Mouse (Mus musculus): ENCODE measurements around the gene Traf3ip1. TPM values are rescaled to one million over a fixed set of nuclear protein-coding genes. Genes with fewer than 3 reads are reported as not detected.
A peak's percentile ranks its signal among the peaks of the same experiment; 100 is the strongest.
"Not testable (repeated sequence)": the region's sequence is repeated elsewhere in the genome, so short reads cannot be mapped to it uniquely, and the experiment has no call there.

The Traf3ip1 gene
- total RNA-seq, 2 experiments from 2014 or later = 3.3 to 4.1 TPM

DNA sequence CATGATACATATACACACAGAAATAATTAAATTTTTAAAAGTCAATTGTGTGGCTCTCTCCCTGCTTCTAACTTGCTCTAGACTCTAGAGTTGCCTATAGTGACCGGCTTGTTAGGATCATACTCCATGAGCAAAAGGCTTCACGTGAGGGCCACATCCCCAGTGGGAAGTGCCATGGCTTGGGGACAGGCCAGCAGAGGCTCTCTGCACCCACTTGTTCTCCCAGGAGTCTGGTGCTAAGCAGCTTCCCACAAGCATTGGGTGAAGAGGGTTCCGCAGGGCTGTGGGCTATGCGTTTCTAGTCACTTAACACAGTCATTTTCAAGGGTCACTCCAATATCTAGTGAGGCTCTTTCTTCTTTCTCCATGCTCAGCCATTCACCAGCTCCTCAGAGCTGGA is 37.3 kb upstream of the Traf3ip1 start:
- TF ChIP-seq CTCF (IDR thresholded peaks at IDR 0.05) = no peak
- H3K4me3 ChIP-seq = peak overlapping the region; percentile 87
- DNase-seq = no peak
- intact Hi-C loops (cut with DNase I) = no loop called here
- H3K27ac ChIP-seq = peak overlapping the region; percentile 98

DNA sequence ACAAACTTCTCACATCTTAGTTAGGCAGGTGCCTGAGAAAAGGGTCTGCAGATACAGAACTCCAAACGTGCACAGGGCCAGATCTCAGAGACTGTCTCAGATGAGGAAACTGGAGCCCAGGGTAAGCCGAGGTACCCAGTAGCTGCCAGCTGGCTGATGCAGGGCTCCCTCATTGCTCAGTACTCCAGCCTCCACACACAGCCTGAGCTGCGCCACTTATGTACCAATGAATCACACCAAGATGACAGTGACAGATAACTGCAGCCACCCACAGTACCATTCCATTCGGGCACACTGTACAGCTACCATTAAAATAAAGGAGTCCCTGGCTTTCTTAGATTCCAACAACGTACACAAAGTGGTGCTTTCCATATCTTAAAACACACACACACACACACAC is 36.7 kb upstream of the Traf3ip1 start:
- H3K27ac ChIP-seq = peak overlapping the region; percentile 98
- intact Hi-C loops (cut with DNase I) = loop anchor here (2.0 kb wide), 1 partner anchor 29 kb away; no protein-coding TSS in a partner anchor
- peak; percentile 66 for DNase-seq
- no peak for TF ChIP-seq CTCF (IDR thresholded peaks at IDR 0.05)
- peak overlapping the region; percentile 87 for H3K4me3 ChIP-seq

- no peak for TF ChIP-seq CTCF (IDR thresholded peaks at IDR 0.05)
- H3K27ac ChIP-seq = peak overlapping the region; percentile 98
- H3K4me3 ChIP-seq = peak overlapping the region; percentile 87
- DNase-seq = peak; percentile 63
- intact Hi-C loops (cut with DNase I) = loop anchor here (2.0 kb wide), 1 partner anchor 30 kb away; no protein-coding TSS in a partner anchor
Observed at GRCm38 (mm10) chr1:91458223-91458861, 36.1 kb upstream of the Traf3ip1 start.

DNA sequence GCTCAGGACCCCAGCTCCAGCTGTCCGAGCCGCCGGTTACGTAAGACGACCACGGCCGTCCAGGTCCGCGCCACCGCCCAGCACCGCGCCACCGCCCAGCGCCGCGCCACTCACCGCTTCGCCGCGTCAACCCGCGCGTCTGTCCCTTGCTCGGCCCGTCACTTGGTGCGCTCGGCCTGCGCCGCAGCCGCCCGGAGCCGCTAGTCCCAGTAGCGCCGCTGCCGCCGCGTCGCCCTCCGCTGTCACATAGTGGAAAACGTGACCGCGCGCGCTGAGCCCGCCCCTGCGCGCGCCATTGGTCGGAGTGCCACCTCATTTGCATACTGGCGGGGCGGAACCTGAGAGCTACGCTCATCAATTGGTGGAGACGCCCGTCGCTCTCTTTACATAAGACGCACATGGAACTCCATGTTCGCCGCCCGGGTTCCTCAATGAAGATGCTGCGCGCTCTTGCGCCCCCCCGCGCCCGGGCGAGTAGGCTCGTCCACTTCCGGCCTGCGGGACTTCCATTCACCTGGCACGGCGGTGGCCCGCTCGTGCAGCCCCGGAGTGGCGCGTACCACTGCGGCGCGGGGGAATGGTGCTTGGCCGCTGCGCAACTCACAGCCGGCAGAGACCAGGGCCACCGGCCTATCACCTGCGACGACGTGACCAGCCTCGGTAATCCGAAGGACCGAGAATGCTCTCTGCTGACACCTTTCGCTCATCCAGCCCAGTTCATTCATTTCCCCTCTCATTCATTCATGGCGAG is 35.2 kb upstream of the Traf3ip1 start, which contains the start of gene Per2:
TSS of gene Per2 (minus strand) at position 266 of the 751 bp plus-strand sequence.
- Histone ChIP-seq H3K27ac (peak within 1 kb of the TSS; percentile 98), H3K4me3 (peak within 1 kb of the TSS; percentile 87)
- peak; percentile 55 for TF ChIP-seq CTCF (IDR thresholded peaks at IDR 0.05)
- DNase-seq = peak; percentile 99
- intact Hi-C loops (cut with DNase I) = loop anchor here (2.0 kb wide), 1 partner anchor 30 kb away; no protein-coding TSS in a partner anchor

- intact Hi-C loops (cut with DNase I) = no loop called here
- Histone ChIP-seq H3K27ac (peak overlapping the region; percentile 98), H3K4me3 (peak overlapping the region; percentile 87)
- DNase-seq = no peak
- TF ChIP-seq CTCF (IDR thresholded peaks at IDR 0.05) = no peak
Observed at GRCm38 (mm10) chr1:91460069-91460468, 34.4 kb upstream of the Traf3ip1 start.

DNA sequence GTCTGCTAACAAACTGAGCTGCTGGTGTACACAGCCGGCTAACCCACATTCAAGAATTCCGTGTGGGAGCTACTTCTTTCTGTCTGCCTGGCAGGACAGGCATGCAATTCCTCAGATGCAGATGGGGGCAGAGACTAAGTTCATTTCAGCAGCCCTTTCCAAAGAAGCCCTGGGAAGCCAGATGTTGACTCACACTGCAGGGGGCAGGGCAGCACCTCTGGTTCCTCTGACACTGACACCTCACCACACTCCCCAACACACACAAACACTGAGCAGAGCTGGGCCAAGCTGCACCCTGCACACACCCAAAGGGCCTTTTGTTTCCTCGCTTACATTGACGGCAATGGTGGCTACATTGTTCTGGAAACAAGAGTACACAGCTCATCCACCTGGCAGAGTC is 33.9 kb upstream of the Traf3ip1 start:
- TF ChIP-seq CTCF (IDR thresholded peaks at IDR 0.05) = no peak
- no peak overlapping the region for H3K4me3 ChIP-seq
- DNase-seq = no peak

GRCm38 (mm10) chr1:91463336-91463995 is 31.0 kb upstream of the Traf3ip1 start:
- DNase-seq = no peak
- no peak overlapping the region for H3K27ac ChIP-seq
- no peak for TF ChIP-seq CTCF (IDR thresholded peaks at IDR 0.05)
- intact Hi-C loops (cut with DNase I) = no loop called here
- no peak overlapping the region for H3K4me3 ChIP-seq

More for the DNA sequence above, 33.9 kb upstream of the Traf3ip1 start:
- H3K27ac ChIP-seq = no peak overlapping the region
- intact Hi-C loops (cut with DNase I) = no loop called here

- TF ChIP-seq CTCF (IDR thresholded peaks at IDR 0.05) = no peak
- intact Hi-C loops (cut with DNase I) = no loop called here
- H3K27ac ChIP-seq = no peak overlapping the region
- no peak for DNase-seq
- H3K4me3 ChIP-seq = no peak overlapping the region
Observed at GRCm38 (mm10) chr1:91464436-91464835, 30.0 kb upstream of the Traf3ip1 start.

DNA sequence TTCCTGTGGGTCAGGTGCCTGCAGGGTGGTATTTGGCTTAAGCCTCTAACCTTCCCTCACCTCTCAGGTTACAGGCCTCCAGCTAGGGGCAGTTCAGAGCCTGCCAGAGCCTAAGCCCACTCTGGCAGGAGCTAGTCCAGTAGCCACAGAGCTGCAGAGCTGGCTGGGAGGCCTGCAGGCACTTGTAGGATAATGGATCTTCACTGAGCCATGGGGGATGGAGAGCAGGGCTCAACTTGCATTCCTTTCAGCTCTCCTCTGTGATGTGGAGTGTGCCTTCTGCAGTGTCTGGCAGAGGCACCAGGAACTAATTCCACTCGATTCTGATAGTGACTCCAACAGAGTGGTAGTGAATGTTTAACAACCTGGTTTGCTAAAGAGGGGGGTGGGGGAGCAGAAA is 29.2 kb upstream of the Traf3ip1 start:
- no peak for TF ChIP-seq CTCF (IDR thresholded peaks at IDR 0.05)

GRCm38 (mm10) chr1:91466186-91466585 is 28.3 kb upstream of the Traf3ip1 start:
- H3K4me3 ChIP-seq = no peak overlapping the region
- TF ChIP-seq CTCF (IDR thresholded peaks at IDR 0.05) = no peak
- no peak overlapping the region for H3K27ac ChIP-seq
- intact Hi-C loops (cut with DNase I) = no loop called here
- DNase-seq = no peak

More for the DNA sequence above, 29.2 kb upstream of the Traf3ip1 start:
- no peak overlapping the region for H3K27ac ChIP-seq
- intact Hi-C loops (cut with DNase I) = no loop called here
- H3K4me3 ChIP-seq = no peak overlapping the region
- no peak for DNase-seq

DNA sequence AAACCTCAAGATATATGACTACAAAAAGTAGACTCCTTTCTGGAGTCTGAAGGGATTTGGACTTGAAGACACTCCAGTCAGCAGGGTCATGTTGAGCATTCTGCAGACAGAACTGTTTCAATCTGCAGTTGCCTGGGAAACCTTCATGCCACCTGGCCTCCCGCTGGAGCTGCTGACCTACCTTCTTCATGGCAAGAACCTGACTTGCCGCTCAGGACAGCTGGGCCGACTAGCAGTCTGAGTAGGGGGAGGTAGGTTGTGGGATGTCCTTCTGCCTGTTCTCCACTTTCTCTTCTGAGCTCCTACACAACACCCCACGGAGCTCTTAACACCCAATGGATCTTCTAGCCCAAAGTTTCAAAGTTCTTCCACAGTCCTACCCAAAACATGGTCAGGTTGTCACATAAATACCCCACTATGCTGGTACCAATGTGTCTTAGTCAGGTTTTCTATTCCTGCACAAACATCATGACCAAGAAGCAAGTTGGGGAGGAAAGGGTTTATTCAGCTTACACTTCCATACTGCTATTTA is 24.5 kb upstream of the Traf3ip1 start:
- no peak for DNase-seq
- intact Hi-C loops (cut with DNase I) = no loop called here
- H3K27ac ChIP-seq = no peak overlapping the region
- no peak overlapping the region for H3K4me3 ChIP-seq
- TF ChIP-seq CTCF (IDR thresholded peaks at IDR 0.05) = no peak

GRCm38 (mm10) chr1:91478145-91478544 is 16.3 kb upstream of the Traf3ip1 start:
- H3K27ac ChIP-seq; DNase-seq; intact Hi-C loops (cut with DNase I); H3K4me3 ChIP-seq: not testable (repeated sequence)

DNA sequence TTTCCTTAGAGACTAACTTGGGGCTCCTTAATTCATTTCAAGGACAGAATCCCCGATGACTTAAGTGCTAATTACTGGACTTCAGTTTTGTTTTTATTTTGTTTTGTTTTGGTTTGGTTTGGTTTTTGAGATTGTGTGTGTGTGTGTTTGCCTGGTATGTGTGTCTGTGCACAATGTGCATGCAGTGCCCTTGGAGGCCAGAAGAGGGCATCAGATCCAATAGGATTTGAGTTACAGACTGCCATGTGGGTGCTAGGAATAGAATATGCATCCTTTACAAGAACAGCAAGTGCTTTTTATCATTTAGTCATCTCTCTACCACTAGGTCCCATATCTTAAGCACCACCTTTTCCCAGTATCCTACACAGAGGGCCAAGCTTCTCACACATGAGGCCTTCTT is 15.5 kb upstream of the Traf3ip1 start:
- Histone ChIP-seq H3K4me3 (no peak overlapping the region), H3K27ac (no peak overlapping the region)
- TF ChIP-seq CTCF (IDR thresholded peaks at IDR 0.05) = 0 out of 2 replicates have a peak, but pooled peaks have one; percentile 8
- intact Hi-C loops (cut with DNase I) = no loop called here
- DNase-seq = no peak
